Mouse (Mus musculus) hindbrain, postnatal 0 days (tissue): ENCODE measurements around the gene Batf2. TPM values are rescaled to one million over a fixed set of nuclear protein-coding genes. Genes with fewer than 3 reads are reported as not detected.
A peak's percentile ranks its signal among the peaks of the same experiment; 100 is the strongest.
"Not testable (repeated sequence)": the region's sequence is repeated elsewhere in the genome, so short reads cannot be mapped to it uniquely, and the experiment has no call there.

Experiments used
- ATAC-seq: fragments of 200-750 bp; cut with Nextera tagmentation; 2 replicates; pipeline ENCODE4 v1.8.0; 2017; ENCODE audit warnings: mild to moderate bottlenecking, moderate TSS enrichment, moderate library complexity
- DNase-seq: peaks from one replicate; pipeline ENCODE4 v3.0.0-alpha.2; 2015; ENCODE audit warnings: low spot score
- H3K27ac ChIP-seq: fragments of 300-500 bp; sonication (generic); 2 replicates; pipeline ENCODE4 v1.5.1; 2014; ENCODE audit warnings: mild to moderate bottlenecking
- H3K27me3 ChIP-seq: fragments of 300-500 bp; sonication (generic); 2 replicates; pipeline ENCODE4 v1.6.1; 2014; ENCODE audit warnings: low read length, mixed read lengths; ENCODE audit not compliant: insufficient read depth
- H3K36me3 ChIP-seq: fragments of 300-500 bp; sonication (generic); 2 replicates; pipeline ENCODE4 v1.6.1; 2014; ENCODE audit warnings: low read length, mixed read lengths; ENCODE audit not compliant: insufficient read depth
- H3K4me1 ChIP-seq: fragments of 300-500 bp; sonication (generic); 2 replicates; pipeline ENCODE4 v1.6.1; 2014; ENCODE audit warnings: antibody characterized with exemption, low read length, mixed read lengths; ENCODE audit not compliant: insufficient read depth
- H3K4me2 ChIP-seq: fragments of 300-500 bp; sonication (generic); 2 replicates; pipeline ENCODE4 v1.6.1; 2014; ENCODE audit warnings: low read depth, mild to moderate bottlenecking, low read length, moderate library complexity, mixed read lengths
- H3K4me3 ChIP-seq: fragments of 300-500 bp; sonication (generic); 2 replicates; pipeline ENCODE4 v1.5.1; 2014; ENCODE audit warnings: low read length
- H3K9ac ChIP-seq: fragments of 300-500 bp; sonication (generic); replicated peaks from 2 replicates; pipeline ENCODE4 v1.6.1; 2014; ENCODE audit warnings: mild to moderate bottlenecking, low read length, moderate library complexity, mixed read lengths
- H3K9me3 ChIP-seq: fragments of 300-500 bp; sonication (generic); 2 replicates; pipeline ENCODE4 v1.6.1; 2016; ENCODE audit warnings: low read length, mixed read lengths
- CTCF ChIP-seq: IDR thresholded peaks from 2 replicates; pipeline ENCODE4 v1.5.1; 2016; ENCODE audit warnings: antibody characterized with exemption, control low read depth, low read depth
- WGBS: fragments of 180-500 bp; shearing (Covaris S2); extraction: QIAGEN DNeasy Blood & Tissue Kit; methylation state at CpG from one replicate; pipeline ENCODE4 v1.1.7; 2014; 5-methylcytosine and 5-hydroxymethylcytosine counted together
- polyA plus RNA-seq: library from polyadenylated mRNA; unstranded; fragments of >200 nt; fragmentation: Nextera tagmentation; extraction: Ambion mirVana; gene quantifications from 2 replicates; pipeline ENCODE4 v1.2.1, GENCODE M21; 2015
- total RNA-seq: library from RNA; depleted of rRNA; stranded (reverse); fragments of >200 nt; gene quantifications from 2 replicates; pipeline ENCODE4 v1.2.3, GENCODE M21; 2014

Gene Batf2
- total and polyA plus RNA-seq, 2 experiments from 2014 or later = 0.21 TPM; not detected in 1

DNA sequence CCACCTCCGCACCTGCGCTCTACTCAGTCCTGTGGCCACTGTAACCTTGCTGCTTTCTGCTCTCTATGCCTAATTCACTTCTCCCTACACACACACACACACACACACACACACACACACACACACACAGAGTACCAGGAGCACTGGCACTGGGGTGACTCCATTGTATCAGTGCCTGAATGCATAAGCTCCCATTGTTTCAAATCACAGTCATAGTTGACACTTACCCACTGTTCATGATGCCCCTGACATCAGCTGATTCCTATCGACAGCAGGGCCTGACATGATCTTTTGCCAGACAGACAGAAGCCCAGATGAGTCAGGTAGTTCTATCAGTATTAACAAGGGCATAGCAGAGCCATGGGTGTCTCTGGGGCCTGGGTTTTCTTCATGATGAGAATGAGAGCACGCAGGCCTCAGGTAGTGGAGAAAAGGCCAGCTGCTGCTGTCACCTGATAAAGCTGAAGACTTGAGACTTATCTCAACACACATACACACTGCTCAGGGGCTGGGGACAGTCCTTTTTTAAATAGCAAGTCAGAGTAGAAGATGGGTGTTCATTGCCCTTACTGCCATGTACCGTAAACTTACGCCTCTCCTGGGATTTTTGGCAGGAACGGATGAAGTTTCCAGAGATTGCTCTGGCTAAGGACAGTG, 8.5 kb upstream of the Batf2 start:
- no peak overlapping the region for H3K9ac ChIP-seq
- no peaks in the 10 kb centered on the region for H3K4me1 ChIP-seq

DNA sequence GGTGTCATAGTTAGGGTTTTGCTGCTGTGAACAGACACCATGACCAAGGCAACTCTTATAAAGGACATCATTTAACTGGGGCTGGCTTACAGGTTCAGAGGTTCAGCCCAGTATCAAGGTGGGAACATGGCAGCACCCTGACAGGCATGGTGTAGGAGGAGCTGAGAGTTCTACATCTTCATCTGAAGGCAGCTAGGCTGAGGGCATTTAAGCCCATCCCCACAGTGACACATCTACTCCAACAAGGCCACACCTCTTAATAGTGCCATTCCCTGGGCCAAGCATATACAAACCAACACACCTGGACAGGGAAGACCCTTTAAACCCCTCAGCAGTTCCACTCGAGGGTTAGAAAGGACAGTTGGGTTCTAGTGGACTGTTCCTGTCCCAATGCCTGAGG, 7.6 kb upstream of the Batf2 start:
- not testable (repeated sequence) for H3K9me3 ChIP-seq, DNase-seq, H3K4me2 ChIP-seq, ATAC-seq, H3K27ac ChIP-seq, H3K9ac ChIP-seq, H3K4me3 ChIP-seq, H3K27me3 ChIP-seq, H3K4me1 ChIP-seq
- H3K36me3 ChIP-seq = peaks cover 27% of the 10 kb centered on the region
- WGBS = 63% methylated on average over 1 of the region's 1 CpGs

More for the DNA sequence above, 8.5 kb upstream of the Batf2 start:
- ATAC-seq = no peak
- Histone ChIP-seq H3K4me3 (no peak overlapping the region), H3K9me3 (no peaks in the 10 kb centered on the region), H3K4me2 (no peak overlapping the region), H3K27me3 (no peaks in the 10 kb centered on the region), H3K27ac (no peak overlapping the region), H3K36me3 (peaks cover 24% of the 10 kb centered on the region)
- no peak for DNase-seq
- TF ChIP-seq CTCF = no peak
- 69% methylated on average over 7 of the region's 7 CpGs for WGBS

DNA sequence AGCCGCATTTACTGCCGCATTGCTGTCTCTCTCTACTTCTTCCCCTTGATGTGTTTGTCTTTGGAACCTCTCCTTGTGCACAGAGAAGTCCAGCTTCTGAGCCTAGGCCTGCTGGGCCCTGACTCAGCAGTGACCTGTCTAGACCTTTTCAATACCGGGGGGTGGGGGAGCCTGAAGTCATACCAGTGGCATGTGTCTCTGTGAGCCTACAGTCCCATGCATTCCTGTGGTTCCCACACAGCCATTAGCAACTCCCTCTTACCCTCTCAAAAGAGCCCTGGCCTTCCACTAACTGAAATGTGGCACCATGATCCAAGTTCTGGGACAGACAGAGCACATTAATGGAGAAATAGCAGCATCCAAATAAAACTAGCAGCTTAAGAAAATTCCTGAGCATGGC, 4.4 kb upstream of the Batf2 start:
- Histone ChIP-seq H3K27me3 (no peaks in the 10 kb centered on the region), H3K4me1 (peaks cover 10% of the 10 kb centered on the region), H3K9ac (no peak overlapping the region), H3K4me3 (no peak overlapping the region), H3K4me2 (no peak overlapping the region), H3K9me3 (no peaks in the 10 kb centered on the region), H3K36me3 (peaks cover 27% of the 10 kb centered on the region), H3K27ac (no peak overlapping the region)
- TF ChIP-seq CTCF = no peak
- ATAC-seq (no peak), DNase-seq (no peak)
- WGBS = 90% methylated on average over 3 of the region's 3 CpGs

DNA sequence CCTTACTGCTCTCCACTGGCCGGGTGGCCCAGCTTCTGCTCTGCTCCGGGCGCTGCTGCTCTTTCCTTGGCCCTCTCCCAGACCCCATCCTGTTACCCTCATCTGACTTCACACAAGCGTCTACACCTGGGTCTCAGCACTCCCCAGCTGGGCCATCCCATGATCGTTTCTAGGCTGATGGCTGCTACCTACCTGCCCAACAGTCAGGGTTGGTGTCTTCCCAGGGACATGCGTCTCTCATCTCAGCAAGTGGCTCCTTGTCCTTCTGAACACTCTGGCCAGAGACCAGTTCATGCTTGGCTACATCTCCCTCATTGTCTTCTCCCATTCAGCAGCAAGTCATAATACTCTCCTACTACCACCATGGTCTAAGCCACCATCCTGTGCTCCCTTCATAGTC, 1.1 kb upstream of the Batf2 start:
- Histone ChIP-seq H3K4me3 (peak overlapping the region; percentile 65), H3K27ac (peak overlapping the region; percentile 99; the same call in 1 of the 2 replicates), H3K9ac (peak overlapping the region; percentile 80), H3K9me3 (no peaks in the 10 kb centered on the region), H3K36me3 (peaks cover 21% of the 10 kb centered on the region), H3K4me2 (peak overlapping the region; percentile 92), H3K27me3 (no peaks in the 10 kb centered on the region), H3K4me1 (peaks cover 10% of the 10 kb centered on the region)
- DNase-seq (no peak), ATAC-seq (no peak)
- no peak for TF ChIP-seq CTCF
- 78% methylated on average over 6 of the region's 6 CpGs for WGBS

DNA sequence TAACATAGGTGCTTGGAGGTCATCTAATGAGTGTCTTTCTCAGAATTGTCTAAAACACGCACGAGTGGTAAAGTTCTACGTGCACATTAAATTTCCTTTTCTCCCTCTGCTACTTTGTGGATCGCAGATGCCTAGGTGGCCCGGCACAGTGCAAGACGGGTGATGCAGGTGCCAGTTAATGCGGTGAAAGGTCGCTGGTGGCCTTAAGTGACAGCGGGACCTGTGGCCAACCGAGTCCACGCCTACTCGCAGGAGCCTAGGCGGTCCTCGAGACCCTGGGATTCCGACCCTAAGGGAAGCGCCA, 457 bp upstream of the Batf2 start:
- 5% methylated on average over 16 of the region's 16 CpGs for WGBS
- ATAC-seq = no peak
- Histone ChIP-seq H3K27me3 (no peaks in the 10 kb centered on the region), H3K4me3 (peak overlapping the region; percentile 65), H3K9me3 (no peaks in the 10 kb centered on the region), H3K9ac (peak overlapping the region; percentile 80), H3K4me1 (peaks cover 10% of the 10 kb centered on the region), H3K4me2 (peak overlapping the region; percentile 92), H3K27ac (peak overlapping the region; percentile 99), H3K36me3 (peaks cover 20% of the 10 kb centered on the region)
- TF ChIP-seq CTCF = no peak
- no peak for DNase-seq

DNA sequence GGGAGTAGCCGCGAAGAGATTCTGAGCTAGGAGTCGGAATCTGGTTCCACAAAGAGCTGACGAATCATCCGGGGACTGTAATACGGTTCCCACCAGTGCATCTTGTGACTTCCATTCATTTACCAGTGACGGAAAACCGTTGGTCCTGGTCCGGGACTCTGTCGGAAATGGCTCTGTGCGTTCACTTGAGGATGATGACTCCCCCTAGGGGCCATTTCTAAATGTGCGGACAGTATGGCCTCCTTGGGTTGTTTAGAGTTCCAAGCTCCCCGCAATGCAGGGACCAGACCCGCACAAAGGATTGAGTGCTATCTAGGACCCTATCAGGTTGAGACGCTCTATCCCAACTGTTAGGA, 589 bp downstream of the Batf2 start, which contains the start of gene Arl2:
TSS of gene Arl2 (minus strand) at position 155 of the 356 bp plus-strand sequence.
- WGBS = under 1% methylated on average over 15 of the region's 15 CpGs
- DNase-seq = peak; percentile 96
- Histone ChIP-seq H3K9ac (peak within 1 kb of the TSS; percentile 80), H3K27me3 (no peaks in the 10 kb centered on the region), H3K4me2 (peak within 1 kb of the TSS; percentile 92), H3K27ac (peak within 1 kb of the TSS; percentile 99), H3K4me1 (peaks cover 10% of the 10 kb centered on the region), H3K36me3 (peaks cover 10% of the 10 kb centered on the region), H3K4me3 (peak within 1 kb of the TSS; percentile 65), H3K9me3 (no peaks in the 10 kb centered on the region)
- TF ChIP-seq CTCF = peak; percentile 52
- peak; percentile 82 for ATAC-seq

DNA sequence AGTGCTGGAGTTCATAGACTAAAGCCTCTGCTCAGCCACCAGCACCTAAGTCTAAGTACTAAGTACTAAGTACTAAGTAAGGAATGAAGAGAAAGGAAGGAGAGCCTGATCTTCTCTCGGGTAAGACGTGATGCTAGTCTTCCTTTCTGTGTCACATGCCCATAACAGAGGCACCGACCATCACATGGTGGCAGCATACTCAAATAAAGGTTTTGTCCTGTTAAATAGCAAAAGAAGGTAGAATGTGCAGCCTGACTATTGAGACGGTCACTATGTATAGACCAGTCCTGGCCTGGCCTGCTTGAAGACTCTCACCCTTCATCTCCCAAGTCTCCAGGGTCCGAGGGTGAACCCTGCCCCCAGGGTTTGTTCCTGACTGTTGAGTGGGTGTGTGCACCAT, 4.1 kb downstream of the Batf2 start:
- Histone ChIP-seq H3K4me3 (no peak overlapping the region), H3K27ac (no peak overlapping the region), H3K4me2 (no peak overlapping the region), H3K4me1 (peaks cover 5% of the 10 kb centered on the region), H3K9me3 (no peaks in the 10 kb centered on the region), H3K9ac (no peak overlapping the region), H3K36me3 (no peaks in the 10 kb centered on the region), H3K27me3 (no peaks in the 10 kb centered on the region)
- no peak for ATAC-seq
- WGBS = 72% methylated on average over 5 of the region's 5 CpGs
- peak; percentile 14; the same call in 1 of the 2 replicates for TF ChIP-seq CTCF
- DNase-seq = no peak
